In the genomic region with DNA sequence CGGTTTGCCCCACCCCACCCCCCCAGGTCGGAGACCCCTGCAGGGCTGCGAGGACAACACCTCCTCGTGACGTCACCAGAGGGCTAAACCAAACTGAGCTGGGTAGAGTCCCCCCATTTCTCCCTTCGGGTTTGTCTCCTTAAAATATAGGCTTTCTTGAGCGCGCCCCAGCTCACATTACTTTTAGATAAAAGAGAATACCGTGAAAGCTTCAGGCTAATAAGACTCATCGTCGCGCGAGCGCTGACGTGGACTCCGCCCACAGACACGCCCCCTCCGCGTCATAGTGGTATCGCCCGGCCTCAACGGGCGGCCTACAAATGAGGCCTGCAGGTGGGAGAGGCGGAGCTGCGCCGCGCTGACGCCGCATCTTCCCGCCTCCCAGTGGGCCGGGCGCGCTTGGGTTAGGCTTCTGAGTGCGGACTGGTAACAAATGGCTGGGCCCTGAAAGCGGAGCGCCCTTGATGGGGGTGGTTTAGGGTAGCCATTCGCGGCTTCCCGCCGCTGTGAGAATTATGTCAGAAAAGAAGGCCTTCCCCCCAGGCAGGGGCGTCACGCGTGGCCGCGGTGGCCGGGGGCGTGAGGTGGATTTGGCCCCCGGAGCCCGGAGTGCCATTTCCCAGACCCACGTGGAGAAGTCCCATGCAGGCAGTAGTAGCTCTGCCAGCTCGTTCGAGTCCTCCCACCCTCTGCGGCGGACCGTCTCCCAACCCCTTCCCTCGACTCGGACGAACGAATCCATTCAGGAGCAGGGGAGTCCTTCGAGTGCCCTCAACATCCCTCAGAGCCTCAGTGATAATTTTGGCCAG, we compare ENCODE assay signal across 8 mouse cellular contexts. TPM values are rescaled to one million over a fixed set of nuclear protein-coding genes. Genes with fewer than 3 reads are reported as not detected.
DNase-seq lines count a peak whose midpoint lies in the region; TF ChIP-seq lines count a peak whose summit lies in the region.

No protein-coding gene starts in this region.

- peak overlapping the region; percentile 58 for H3K4me3 ChIP-seq in left cerebral cortex, adult 2 months
- H3K4me3 ChIP-seq in macrophage (ENCODE audit: inconsistent target): peak overlapping the region; percentile 33

- peak; percentile 92 to 96 for DNase-seq in adrenal gland, adult (ENCODE audit: inconsistent age in 2 of 2, low spot score in 1 of 2)
- peak; percentile 86 for DNase-seq in embryo, embryonic 10 days (ENCODE audit: low spot score)
- DNase-seq in gastrocnemius, adult 8-10 months (ENCODE audit: low spot score in 2 of 2): peak; percentile 78 to 83
- DNase-seq in hindlimb bud, embryonic 11.5 days (ENCODE audit: extremely low spot score, low read depth, low spot score): peak; percentile 46
- peak; percentile 84 to 86 for DNase-seq in left cerebral cortex, adult 2 months (ENCODE audit: extremely low spot score in 1 of 2, low spot score in 2 of 2)
- peak; percentile 78 for DNase-seq in retina, postnatal 7 days (ENCODE audit: low read depth, low spot score)
- DNase-seq in urinary bladder, adult 18-20 months (ENCODE audit: low spot score in 2 of 2): peak; percentile 76 to 79

- no peak; the same call in 1 of the 2 replicates for TF ChIP-seq CTCF in left cerebral cortex, adult 2 months (IDR thresholded peaks at IDR 0.05)

- H3K27ac ChIP-seq in left cerebral cortex, adult 2 months: peak overlapping the region; percentile 92
- H3K27ac ChIP-seq in macrophage: no peak overlapping the region

- intact Hi-C loops in left cerebral cortex, adult 2 months (cut with DNase I): no loop called here

- 21% methylated on average over 56 of the region's 60 CpGs for WGBS in macrophage (ENCODE audit: missing documents)

- no peaks in the 10 kb centered on the region for H3K79me2 ChIP-seq in macrophage (ENCODE audit: inconsistent target)

- no peaks in the 10 kb centered on the region for H3K36me3 ChIP-seq in macrophage (ENCODE audit: inconsistent target)

RNA-seq across cellular contexts. Expression of gene Maoa, which starts 1.1 kb away (rescaled TPM):
- 1 to 10 TPM; 4.1 to 5.3 (median 4.7) TPM for total RNA-seq in gastrocnemius, adult 8-10 months (2022)
- total RNA-seq in left cerebral cortex, adult 2 months (2021): 10 to 100 TPM; 15.7 to 17.1 TPM
- 1 to 10 TPM in 22 of 26 experiments, under 1 TPM in 4; 0.43 to 6.2 (median 2.0) TPM for total RNA-seq in macrophage (2018; cell fraction: chromatin; rRNA removed)
- total RNA-seq in macrophage (2018; cell fraction: cytosol; rRNA removed): 10 to 100 TPM in 1 of 26 experiments, 1 to 10 TPM in 25; 1.6 to 10.5 (median 4.2) TPM
- total RNA-seq in macrophage (2018; cell fraction: nucleus; rRNA removed): 1 to 10 TPM in 19 of 26 experiments, under 1 TPM in 7; 0.65 to 7.2 (median 2.2) TPM
- polyA plus RNA-seq in macrophage (2018): 8.9 to 13.5 TPM (median 9.0 TPM) in 3 replicates
